Mouse (Mus musculus): ENCODE measurements around the gene Pygm. TPM values are rescaled to one million over a fixed set of nuclear protein-coding genes. Genes with fewer than 3 reads are reported as not detected.

Pygm gene
- polyA plus RNA-seq, 1 experiment from 2014 or later = 6.0 TPM

DNA sequence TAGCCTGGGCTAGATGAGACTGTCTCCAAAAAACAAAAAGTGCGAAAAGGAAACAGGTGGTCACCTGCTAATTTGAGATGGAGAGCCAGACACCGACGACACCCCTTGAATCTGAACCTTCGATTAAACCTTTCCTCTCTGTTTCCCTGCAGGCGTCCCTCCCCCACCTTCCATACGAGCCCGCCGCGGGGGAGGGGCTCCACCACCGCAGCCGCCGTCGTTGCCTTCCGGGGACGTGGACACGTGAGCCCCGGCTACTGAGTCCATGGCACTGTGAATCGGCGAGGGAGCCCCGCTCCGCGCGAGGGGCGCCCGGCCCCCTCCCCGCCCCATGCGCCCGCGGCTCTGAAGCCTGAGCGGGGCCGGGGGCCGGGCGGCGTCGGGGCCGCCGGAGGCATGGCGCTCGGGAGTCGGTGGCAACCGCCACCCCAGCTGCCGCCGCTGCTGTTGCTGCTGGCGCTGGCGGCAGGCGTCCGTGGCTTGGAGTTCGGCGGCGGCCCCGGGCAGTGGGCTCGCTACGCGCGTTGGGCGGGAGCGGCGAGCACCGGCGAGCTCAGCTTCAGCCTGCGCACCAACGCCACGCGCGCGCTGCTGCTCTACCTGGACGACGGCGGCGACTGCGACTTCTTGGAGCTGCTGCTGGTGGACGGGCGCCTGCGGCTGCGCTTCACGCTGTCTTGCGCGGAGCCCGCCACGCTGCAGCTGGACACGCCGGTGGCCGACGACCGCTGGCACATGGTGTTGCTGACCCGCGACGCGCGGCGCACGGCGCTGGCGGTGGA is 43.6 kb downstream of the Pygm start:
- Histone ChIP-seq H3K36me3 (no peaks in the 10 kb centered on the region), H3K4me1 (peaks cover 16% of the 10 kb centered on the region), H3K9ac (no peak overlapping the region), H3K9me3 (no peaks in the 10 kb centered on the region), H3K4me2 (replicated peaks) (peak overlapping the region; percentile 59), H3K4me3 (peak overlapping the region; percentile 38), H3K27me3 (peaks cover 87% of the 10 kb centered on the region), H3K27ac (no peak overlapping the region)
- 2% methylated on average over 86 of the region's 94 CpGs for WGBS
- ATAC-seq (ENCODE audit: insufficient number of reproducible peaks, insufficient read depth, low FRiP score, low TSS enrichment) = no peak

DNA sequence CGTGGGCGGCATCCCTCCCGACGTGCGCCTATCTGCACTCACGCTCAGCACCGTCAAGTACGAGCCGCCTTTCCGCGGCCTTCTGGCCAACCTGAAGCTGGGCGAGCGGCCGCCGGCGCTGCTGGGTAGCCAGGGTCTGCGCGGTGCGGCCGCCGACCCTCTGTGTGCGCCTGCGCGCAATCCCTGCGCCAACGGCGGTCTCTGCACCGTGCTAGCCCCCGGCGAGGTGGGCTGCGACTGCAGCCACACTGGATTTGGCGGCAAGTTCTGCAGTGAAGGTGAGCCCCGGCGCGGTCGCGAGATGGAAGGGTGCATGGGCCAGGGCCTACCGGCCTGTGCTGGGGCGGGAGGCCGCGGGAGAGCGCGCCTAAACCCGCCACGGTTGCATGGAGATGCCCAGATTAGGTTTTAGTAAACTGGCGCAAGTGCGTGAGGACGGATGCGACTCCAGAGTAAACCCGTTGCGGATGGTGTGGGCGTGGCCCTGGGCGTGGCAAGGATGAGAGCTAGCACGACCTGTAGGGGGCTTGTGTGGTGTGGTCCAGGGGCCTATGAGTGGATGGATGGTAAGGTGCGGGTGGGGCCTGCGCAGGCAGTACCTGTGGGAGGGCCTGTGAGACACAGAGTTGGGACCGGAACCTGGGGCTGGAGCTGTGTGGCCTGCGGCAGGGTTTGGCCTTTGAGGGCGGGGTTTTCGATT is 44.5 kb downstream of the Pygm start:
- peak overlapping the region; percentile 45; the same call in 1 of the 2 replicates for H3K9ac ChIP-seq
- no peak overlapping the region for H3K27ac ChIP-seq
- peak overlapping the region; percentile 38 for H3K4me3 ChIP-seq
- no peaks in the 10 kb centered on the region for H3K36me3 ChIP-seq
- peak; percentile 54 for ATAC-seq (ENCODE audit: insufficient number of reproducible peaks, insufficient read depth, low FRiP score, low TSS enrichment)
- under 1% methylated on average over 60 of the region's 60 CpGs for WGBS
- no peaks in the 10 kb centered on the region for H3K9me3 ChIP-seq
- peak overlapping the region; percentile 59 for H3K4me2 ChIP-seq (replicated peaks)
- peaks cover 16% of the 10 kb centered on the region for H3K4me1 ChIP-seq
- H3K27me3 ChIP-seq = peaks cover 87% of the 10 kb centered on the region

GRCm38 (mm10) chr19:6443016-6443415 is 58.8 kb downstream of the Pygm start:
- Histone ChIP-seq H3K27ac (no peak overlapping the region), H3K27me3 (no peaks in the 10 kb centered on the region), H3K9me3 (no peaks in the 10 kb centered on the region), H3K4me1 (peaks cover 11% of the 10 kb centered on the region), H3K36me3 (no peaks in the 10 kb centered on the region), H3K4me3 (no peak overlapping the region), H3K9ac (no peak overlapping the region), H3K4me2 (replicated peaks) (no peak overlapping the region)
- ATAC-seq (ENCODE audit: insufficient number of reproducible peaks, insufficient read depth, low FRiP score, low TSS enrichment) = no peak
- 59% methylated on average over 10 of the region's 10 CpGs for WGBS

GRCm38 (mm10) chr19:6445761-6446423 is 61.7 kb downstream of the Pygm start:
- peak; percentile 59; the same call in 1 of the 2 replicates for ATAC-seq (ENCODE audit: insufficient number of reproducible peaks, insufficient read depth, low FRiP score, low TSS enrichment)
- no peak overlapping the region for H3K4me3 ChIP-seq
- H3K27me3 ChIP-seq = peaks cover 4% of the 10 kb centered on the region; the same call in 1 of the 2 replicates
- no peaks in the 10 kb centered on the region for H3K9me3 ChIP-seq
- H3K27ac ChIP-seq = no peak overlapping the region
- no peaks in the 10 kb centered on the region for H3K36me3 ChIP-seq
- WGBS = 23% methylated on average over 10 of the region's 10 CpGs
- H3K9ac ChIP-seq = no peak overlapping the region
- no peak overlapping the region for H3K4me2 ChIP-seq (replicated peaks)
- H3K4me1 ChIP-seq = peaks cover 11% of the 10 kb centered on the region

DNA sequence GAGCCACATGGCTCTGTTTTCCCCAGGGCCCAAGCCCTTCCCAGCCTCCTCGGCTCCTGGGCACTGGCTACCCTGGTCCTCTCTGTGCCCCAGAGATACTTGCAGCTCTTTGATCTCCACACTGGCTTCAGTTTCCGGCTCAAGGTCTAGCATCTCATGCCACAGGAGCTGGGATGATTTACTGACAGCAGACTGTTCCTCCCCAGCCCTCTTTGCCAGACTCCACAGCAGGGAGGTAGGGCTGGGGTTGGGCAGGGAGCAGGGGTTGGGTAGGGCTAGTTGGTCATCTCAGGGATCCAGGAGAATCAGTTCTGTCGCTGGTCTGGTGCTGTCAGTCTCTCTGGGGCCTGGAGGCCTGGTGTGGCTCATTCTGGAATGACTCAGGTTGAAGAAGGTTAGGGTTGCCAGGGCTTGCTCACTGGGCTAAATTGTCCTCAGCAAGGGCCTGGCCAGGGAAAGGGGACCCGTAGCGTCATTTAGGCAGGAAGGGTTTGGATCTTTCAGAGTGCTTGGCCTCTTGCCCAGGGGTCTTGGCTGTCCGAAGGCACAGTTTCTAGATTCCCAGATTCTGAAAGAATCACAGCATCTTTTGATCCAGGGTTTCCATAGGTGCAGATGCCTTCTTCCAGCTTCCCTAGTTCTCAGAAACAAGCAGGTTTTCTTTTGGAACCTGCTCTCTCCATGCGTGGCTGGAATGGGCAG is 62.7 kb downstream of the Pygm start:
- Histone ChIP-seq H3K9ac (no peak overlapping the region), H3K9me3 (no peaks in the 10 kb centered on the region), H3K36me3 (no peaks in the 10 kb centered on the region), H3K4me2 (replicated peaks) (no peak overlapping the region), H3K27ac (no peak overlapping the region), H3K27me3 (peaks cover 4% of the 10 kb centered on the region; the same call in 1 of the 2 replicates), H3K4me3 (no peak overlapping the region), H3K4me1 (peaks cover 13% of the 10 kb centered on the region)
- ATAC-seq (ENCODE audit: insufficient number of reproducible peaks, insufficient read depth, low FRiP score, low TSS enrichment) = no peak
- WGBS = 52% methylated on average over 7 of the region's 7 CpGs

Small RNAs within 50 kb of the gene (microRNA-seq; reads per million reads assigned to microRNA genes)
- gene Mir6989 = not detected

Other genes with a start within 250 kb of the Pygm start
- gene Batf2, start 243.4 kb upstream of the Pygm start, polyA plus RNA-seq (2016; fragmentation: Nextera tagmentation; extraction: Ambion mirVana) = not detected in 2 replicates
- 100 and 102 TPM in 2 replicates for gene Arl2, start 242.9 kb upstream of the Pygm start, polyA plus RNA-seq (2016; fragmentation: Nextera tagmentation; extraction: Ambion mirVana)
- gene Majin, start 200.0 kb upstream of the Pygm start, polyA plus RNA-seq (2016; fragmentation: Nextera tagmentation; extraction: Ambion mirVana) = not detected in 2 replicates
- gene Gpha2, start 158.0 kb upstream of the Pygm start, polyA plus RNA-seq (2016; fragmentation: Nextera tagmentation; extraction: Ambion mirVana) = 2.3 and 3.1 TPM in 2 replicates
- gene Ppp2r5b, start 148.5 kb upstream of the Pygm start, polyA plus RNA-seq (2016; fragmentation: Nextera tagmentation; extraction: Ambion mirVana) = 34.5 and 40.1 TPM in 2 replicates
- gene Atg2a, start 142.7 kb upstream of the Pygm start, polyA plus RNA-seq (2016; fragmentation: Nextera tagmentation; extraction: Ambion mirVana) = 11.7 and 12.0 TPM in 2 replicates
- 76.6 and 77.6 TPM in 2 replicates for gene Ehd1, start 107.7 kb upstream of the Pygm start, polyA plus RNA-seq (2016; fragmentation: Nextera tagmentation; extraction: Ambion mirVana)
- 0.65 and 0.95 TPM in 2 replicates for gene Cdc42bpg, start 77.9 kb upstream of the Pygm start, polyA plus RNA-seq (2016; fragmentation: Nextera tagmentation; extraction: Ambion mirVana)
- 107 and 111 TPM in 2 replicates for gene Men1, start 49.4 kb upstream of the Pygm start, polyA plus RNA-seq (2016; fragmentation: Nextera tagmentation; extraction: Ambion mirVana)
- gene Map4k2, start 43.3 kb upstream of the Pygm start, polyA plus RNA-seq (2016; fragmentation: Nextera tagmentation; extraction: Ambion mirVana) = 15.6 and 16.8 TPM in 2 replicates
- 158 and 159 TPM in 2 replicates for gene Sf1, start 20.7 kb upstream of the Pygm start, polyA plus RNA-seq (2016; fragmentation: Nextera tagmentation; extraction: Ambion mirVana)
- gene Rasgrp2, start 14.9 kb downstream of the Pygm start, polyA plus RNA-seq (2016; fragmentation: Nextera tagmentation; extraction: Ambion mirVana) = 24.5 and 30.9 TPM in 2 replicates
- 2.8 and 4.9 TPM in 2 replicates for gene Nrxn2, start 34.3 kb downstream of the Pygm start, polyA plus RNA-seq (2016; fragmentation: Nextera tagmentation; extraction: Ambion mirVana)
- not detected in 2 replicates for gene Slc22a12, start 158.6 kb downstream of the Pygm start, polyA plus RNA-seq (2016; fragmentation: Nextera tagmentation; extraction: Ambion mirVana)